Mouse (Mus musculus) myocyte (in vitro differentiated cells): Measurements from ENCODE around the gene Zic1. TPM values are rescaled to one million over a fixed set of nuclear protein-coding genes. Genes with fewer than 3 reads are reported as not detected.

Experiments
- H3K27me3 ChIP-seq: one replicate; pipeline ENCODE4 v1.6.1; 2011; ENCODE audit not compliant: control insufficient read depth, insufficient read depth, insufficient read length
- H3K36me3 ChIP-seq: one replicate; pipeline ENCODE4 v1.6.1; 2011; ENCODE audit not compliant: control insufficient read depth, insufficient read depth
- H3K4me2 ChIP-seq: one replicate; pipeline ENCODE4 v1.6.1; 2011; ENCODE audit warnings: low read depth, control low read depth
- H3K4me3 ChIP-seq: one replicate; pipeline ENCODE4 v1.5.1; 2011; ENCODE audit warnings: mild to moderate bottlenecking, control low read depth, moderate library complexity
- H3K79me2 ChIP-seq: one replicate; pipeline ENCODE4 v1.6.1; 2011; ENCODE audit not compliant: control insufficient read depth, insufficient read depth
- H3ac ChIP-seq: one replicate; pipeline ENCODE4 v1.6.1; 2011; ENCODE audit not compliant: control insufficient read depth, insufficient read length
- CEBPB ChIP-seq: IDR thresholded peaks from 2 replicates; pipeline ENCODE4 v1.6.1; 2011; ENCODE audit warnings: mild to moderate bottlenecking, moderate library complexity; ENCODE audit not compliant: poor library complexity, insufficient read depth, severe bottlenecking
- E2F4 ChIP-seq: IDR thresholded peaks from one replicate; pipeline ENCODE4 v1.6.1; 2011; ENCODE audit warnings: mild to moderate bottlenecking, control low read depth, moderate library complexity; ENCODE audit not compliant: insufficient read depth
- MAX ChIP-seq: IDR thresholded peaks from one replicate; pipeline ENCODE4 v1.6.1; 2011; ENCODE audit warnings: low read depth, mild to moderate bottlenecking, control low read depth
- MYOD1 ChIP-seq, 3 experiments: IDR thresholded peaks; one replicate each; pipeline ENCODE4 v1.6.1; 2011; ENCODE audit warnings: control low read depth in 2 of 3, low read depth in 2 of 3, mild to moderate bottlenecking in 2 of 3, moderate library complexity in 1 of 3; ENCODE audit not compliant: insufficient read length in 2 of 3, control insufficient read depth in 1 of 3
- MYOG ChIP-seq, 3 experiments: IDR thresholded peaks; one replicate each; pipeline ENCODE4 v1.6.1; 2011; ENCODE audit warnings: control low read depth in 2 of 3, low read depth in 2 of 3, mild to moderate bottlenecking in 2 of 3; ENCODE audit not compliant: insufficient read length in 2 of 3, control insufficient read depth in 1 of 3, insufficient read depth in 1 of 3
- POLR2A ChIP-seq: IDR thresholded peaks from one replicate; pipeline ENCODE4 v1.6.1; 2011; ENCODE audit warnings: low read depth, mild to moderate bottlenecking, control low read depth, moderate library complexity; ENCODE audit not compliant: insufficient read length
- POLR2AphosphoS2 ChIP-seq: IDR thresholded peaks from one replicate; pipeline ENCODE4 v1.6.1; 2011; ENCODE audit warnings: low read depth, control low read depth; ENCODE audit not compliant: insufficient read length
- SRF ChIP-seq: IDR thresholded peaks from one replicate; pipeline ENCODE4 v1.6.1; 2011; ENCODE audit warnings: low read depth; ENCODE audit not compliant: control insufficient read depth, insufficient read length
- TCF12 ChIP-seq: IDR thresholded peaks from one replicate; pipeline ENCODE4 v1.6.1; 2011; ENCODE audit warnings: mild to moderate bottlenecking, control low read depth; ENCODE audit not compliant: poor library complexity, insufficient read depth, severe bottlenecking
- TCF3 ChIP-seq: IDR thresholded peaks from one replicate; pipeline ENCODE4 v1.6.1; 2011; ENCODE audit warnings: low read depth, control low read depth; ENCODE audit not compliant: insufficient read length
- USF1 ChIP-seq: IDR thresholded peaks from one replicate; pipeline ENCODE4 v1.6.1; 2011; ENCODE audit warnings: low read depth, mild to moderate bottlenecking, control low read depth, moderate library complexity
- polyA plus RNA-seq: library from polyadenylated mRNA; unstranded; fragments of >200 nt; fragmentation: generic; extraction: Trizol; gene quantifications from one replicate; pipeline ENCODE4 v1.2.1, GENCODE M21; 2012; ENCODE audit warnings: missing spikeins

Gene Zic1
- polyA plus RNA-seq, 1 experiment: 5.4 TPM

- Histone ChIP-seq H3ac (peak overlapping the region; percentile 93), H3K36me3 (no peaks in the 10 kb centered on the region), H3K4me2 (peak overlapping the region; percentile 70), H3K79me2 (peaks cover 16% of the 10 kb centered on the region), H3K27me3 (no peaks in the 10 kb centered on the region), H3K4me3 (peak overlapping the region; percentile 51)
- TF ChIP-seq POLR2AphosphoS2: no peak
- peak; percentile 57 for TF ChIP-seq POLR2A
Observed at GRCm38 (mm10) chr9:91364127-91364970, 1.3 kb downstream of the Zic1 start.

DNA sequence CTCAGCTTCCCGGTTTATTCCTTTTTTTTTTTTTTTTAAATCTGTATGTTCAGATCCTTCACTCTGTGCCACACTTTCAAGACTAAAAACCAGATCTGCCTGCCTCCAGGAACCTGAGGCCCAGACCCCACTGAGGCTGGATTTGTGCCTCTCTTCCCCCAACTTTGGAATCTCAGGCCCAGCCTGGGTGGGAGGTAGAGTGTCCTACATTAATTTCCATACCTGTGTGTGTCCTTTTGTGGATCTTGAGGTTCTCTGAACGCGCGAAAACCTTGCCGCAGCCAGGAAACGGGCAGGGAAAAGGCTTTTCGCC is 1.8 kb downstream of the Zic1 start:
- H3K27me3 ChIP-seq: no peaks in the 10 kb centered on the region
- peaks cover 16% of the 10 kb centered on the region for H3K79me2 ChIP-seq
- H3K4me3 ChIP-seq: peak overlapping the region; percentile 51
- H3ac ChIP-seq: peak overlapping the region; percentile 93
- peak overlapping the region; percentile 70 for H3K4me2 ChIP-seq
- H3K36me3 ChIP-seq: no peaks in the 10 kb centered on the region
- TF ChIP-seq MYOG (IDR thresholded peaks at IDR 0.05; ENCODE audit: control insufficient read depth in 1 of 3, insufficient read depth in 1 of 3, insufficient read length in 2 of 3, low read depth in 2 of 3) (no peak), POLR2AphosphoS2 (no peak)

DNA sequence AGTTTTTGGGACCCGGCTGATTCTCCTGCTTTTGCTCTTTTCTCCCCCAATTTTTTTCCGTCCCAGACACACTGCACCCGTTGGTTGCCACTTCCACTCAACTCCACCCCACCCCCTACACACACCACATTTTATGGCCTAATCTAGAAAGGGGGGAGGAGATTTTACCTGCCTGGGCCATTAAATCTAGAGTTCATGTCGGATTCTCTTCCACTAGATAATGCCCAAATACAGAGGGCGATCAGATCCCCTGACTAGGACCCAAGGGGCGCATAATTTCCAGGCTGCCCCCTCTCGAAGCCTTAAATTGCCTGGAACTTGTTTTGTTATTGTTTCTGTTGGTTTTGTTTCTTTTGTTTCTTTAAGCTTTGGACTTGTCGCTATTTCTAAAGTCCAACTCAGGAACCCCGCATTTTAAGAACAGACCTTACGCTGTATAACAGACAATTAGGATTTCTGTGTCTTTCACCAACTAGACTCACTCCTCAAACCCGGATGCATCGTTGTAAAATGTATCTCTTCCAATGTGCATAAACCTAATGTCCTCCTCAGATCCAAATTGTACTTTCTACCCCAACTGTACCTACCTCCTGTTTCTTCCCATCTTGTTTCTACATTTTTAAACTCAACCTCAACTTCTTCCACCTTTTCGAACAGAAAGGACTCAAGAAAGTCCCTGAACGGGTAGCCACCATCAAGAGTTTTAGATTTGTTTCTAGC is 2.4 kb downstream of the Zic1 start:
- TF ChIP-seq CEBPB: no peak
- Histone ChIP-seq H3ac (peak overlapping the region; percentile 31), H3K27me3 (no peaks in the 10 kb centered on the region), H3K4me3 (peak overlapping the region; percentile 51), H3K4me2 (peak overlapping the region; percentile 70), H3K79me2 (peaks cover 16% of the 10 kb centered on the region), H3K36me3 (no peaks in the 10 kb centered on the region)

GRCm38 (mm10) chr9:91361856-91362601 is 3.6 kb downstream of the Zic1 start, which contains the start of gene Zic4:
TSS of gene Zic4 (plus strand) at chr9:91362413.
- Histone ChIP-seq H3K4me3 (peak within 1 kb of the TSS; percentile 51), H3K27me3 (no peaks in the 10 kb centered on the region), H3K79me2 (peaks cover 16% of the 10 kb centered on the region), H3K4me2 (peak within 1 kb of the TSS; percentile 70), H3ac (peak within 1 kb of the TSS; percentile 31), H3K36me3 (no peaks in the 10 kb centered on the region)
- TF ChIP-seq MAX (no peak), POLR2A (peak; percentile 38)

GRCm38 (mm10) chr9:91361033-91361855 is 4.4 kb downstream of the Zic1 start:
- no peak overlapping the region for H3ac ChIP-seq
- peak overlapping the region; percentile 70 for H3K4me2 ChIP-seq
- H3K27me3 ChIP-seq: no peaks in the 10 kb centered on the region
- no peaks in the 10 kb centered on the region for H3K36me3 ChIP-seq
- H3K4me3 ChIP-seq: peak overlapping the region; percentile 51
- peaks cover 16% of the 10 kb centered on the region for H3K79me2 ChIP-seq
- TF ChIP-seq CEBPB (no peak), TCF3 (no peak), POLR2A (no peak), POLR2AphosphoS2 (no peak), TCF12 (no peak), MAX (no peak), USF1 (no peak), MYOG (IDR thresholded peaks at IDR 0.05; ENCODE audit: control insufficient read depth in 1 of 3, insufficient read depth in 1 of 3, insufficient read length in 2 of 3, low read depth in 2 of 3) (no peak), MYOD1 (IDR thresholded peaks at IDR 0.05; ENCODE audit: control insufficient read depth in 1 of 3, insufficient read length in 2 of 3, low read depth in 2 of 3) (no peak), E2F4 (no peak), SRF (no peak)
